Mouse (Mus musculus) thymus, postnatal 0 days (tissue): ENCODE measurements around the gene Ucp3. TPM values are rescaled to one million over a fixed set of nuclear protein-coding genes. Genes with fewer than 3 reads are reported as not detected.
A peak's percentile ranks its signal among the peaks of the same experiment; 100 is the strongest.

ENCODE experiments used
- DNase-seq: peaks from one replicate; pipeline ENCODE4 v3.0.0-alpha.2; 2015; ENCODE audit warnings: low spot score
- polyA plus RNA-seq: library from polyadenylated mRNA; unstranded; fragments of >200 nt; fragmentation: Nextera tagmentation; extraction: Ambion mirVana; gene quantifications from 2 replicates; pipeline ENCODE4 v1.2.1, GENCODE M21; 2015

Ucp3 gene
- polyA plus RNA-seq: 0.12 and 0.14 TPM in 2 replicates

DNA sequence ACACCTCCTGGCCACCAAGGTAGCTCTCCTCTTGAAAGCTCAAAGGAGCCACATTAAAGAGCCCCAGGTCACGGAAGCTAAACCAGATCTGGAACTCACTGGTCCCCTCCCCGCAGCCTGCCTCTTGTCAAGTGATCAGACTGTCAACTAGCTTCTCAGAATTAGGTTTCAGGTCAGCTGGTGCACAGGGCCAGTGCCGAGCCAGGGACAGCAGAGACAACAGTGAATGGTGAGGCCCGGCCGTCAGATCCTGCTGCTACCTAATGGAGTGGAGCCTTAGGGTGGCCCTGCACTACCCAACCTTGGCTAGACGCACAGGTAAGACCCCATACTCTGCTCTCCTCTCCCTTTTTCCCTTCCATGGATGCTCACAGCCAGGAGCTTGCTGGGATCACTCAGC lies at the start of gene Ucp3:
TSS of gene Ucp3 (plus strand) at position 214 of the 400 bp plus-strand sequence.
- no peak for DNase-seq

DNA sequence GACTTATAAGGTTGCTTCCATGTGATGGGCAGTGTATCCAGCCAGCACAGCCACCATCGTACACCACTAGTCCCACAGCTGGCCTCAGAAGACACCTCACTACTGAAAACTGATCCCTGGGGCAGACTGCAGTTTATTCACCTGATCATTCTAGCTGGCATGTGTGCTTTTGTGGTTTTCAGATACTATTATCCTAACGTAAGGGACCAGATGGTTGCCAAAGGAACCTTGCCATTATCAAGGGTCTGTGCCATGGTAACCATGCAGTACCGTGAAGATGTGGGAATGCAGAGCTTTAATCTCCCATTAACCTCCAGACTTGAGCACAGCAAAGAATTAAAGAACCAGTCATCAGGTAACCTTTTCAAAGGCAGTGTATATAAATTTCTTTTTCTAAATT lies 47.0 kb upstream of the Ucp3 start:
- DNase-seq: no peak

DNA sequence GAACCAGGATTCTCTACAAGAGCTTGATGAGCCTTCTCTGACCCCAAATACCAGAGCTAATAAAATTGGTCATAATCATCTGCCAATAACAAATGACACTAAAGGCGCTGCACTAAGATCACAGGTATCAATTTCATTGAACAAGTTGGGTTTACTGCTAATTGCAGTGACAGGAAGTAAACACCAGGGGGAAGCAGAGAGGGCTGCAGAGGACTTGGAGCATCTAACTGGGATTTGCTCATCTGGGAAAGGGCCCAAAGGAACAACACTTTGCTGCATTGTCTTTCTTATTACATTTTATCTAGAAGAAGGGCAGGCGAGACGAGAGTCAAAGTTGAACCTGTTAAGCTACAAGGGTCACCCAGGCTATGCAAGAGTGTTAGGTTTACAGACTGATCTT lies 43.7 kb upstream of the Ucp3 start:
- peak; percentile 34 for DNase-seq

DNA sequence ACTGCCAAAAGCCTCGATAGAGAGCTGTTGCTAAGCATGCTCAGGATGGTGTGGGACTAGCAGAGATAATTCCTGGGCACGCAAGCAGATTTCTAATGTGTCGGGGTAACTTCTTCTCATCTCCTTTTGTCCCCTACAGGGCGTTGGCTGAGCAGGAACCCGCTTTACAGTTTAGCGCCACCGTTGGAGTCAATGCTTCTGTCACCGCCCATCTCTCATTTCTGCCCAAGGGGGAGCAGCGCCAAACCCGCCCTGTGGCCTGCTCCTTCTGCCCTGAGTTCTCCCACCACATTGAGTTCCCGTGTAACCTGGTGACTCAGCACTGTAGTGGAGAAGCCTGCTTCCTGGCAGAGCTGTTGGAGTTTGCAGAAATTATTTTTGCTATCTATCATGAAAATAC lies 42.9 kb upstream of the Ucp3 start:
- DNase-seq: no peak

DNA sequence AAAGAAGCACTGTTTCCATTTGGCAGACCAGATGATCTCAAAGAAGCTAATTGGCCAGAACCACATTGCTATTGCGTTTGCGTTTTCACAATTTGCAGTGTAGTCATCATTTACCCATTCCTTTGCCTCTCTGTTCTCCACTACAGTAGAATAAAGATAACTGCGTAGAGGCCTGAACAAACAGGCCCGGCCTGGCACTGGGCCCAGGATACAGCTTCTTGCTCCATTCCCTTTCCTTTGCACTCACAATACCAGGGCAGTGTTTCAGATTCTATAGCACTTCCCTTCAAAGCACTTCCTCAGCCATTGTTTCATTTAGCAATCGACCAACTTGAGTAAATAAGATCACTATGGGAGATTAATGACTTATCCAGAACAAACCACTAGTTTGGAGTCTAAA lies 41.7 kb upstream of the Ucp3 start:
- no peak for DNase-seq

DNA sequence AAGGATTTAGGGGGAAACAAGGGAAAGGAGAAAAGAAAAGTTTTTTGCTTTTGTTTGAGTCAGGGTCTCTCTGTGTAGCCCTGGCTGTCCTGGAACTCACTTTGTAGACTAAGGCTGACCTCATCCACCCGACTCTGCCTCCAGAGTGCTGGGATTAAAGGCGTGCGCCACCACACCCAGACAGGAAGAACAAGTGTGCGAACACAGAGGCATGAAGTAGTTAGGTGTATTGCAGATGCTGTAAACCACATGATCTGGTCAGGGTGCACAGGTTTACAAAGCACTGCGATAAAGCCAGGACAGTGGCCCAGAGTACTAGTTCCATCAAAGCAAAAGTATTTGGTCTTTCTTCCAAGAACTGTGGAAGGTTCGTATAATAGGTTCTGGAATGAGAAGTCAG lies 39.5 kb upstream of the Ucp3 start:
- DNase-seq: no peak

DNA sequence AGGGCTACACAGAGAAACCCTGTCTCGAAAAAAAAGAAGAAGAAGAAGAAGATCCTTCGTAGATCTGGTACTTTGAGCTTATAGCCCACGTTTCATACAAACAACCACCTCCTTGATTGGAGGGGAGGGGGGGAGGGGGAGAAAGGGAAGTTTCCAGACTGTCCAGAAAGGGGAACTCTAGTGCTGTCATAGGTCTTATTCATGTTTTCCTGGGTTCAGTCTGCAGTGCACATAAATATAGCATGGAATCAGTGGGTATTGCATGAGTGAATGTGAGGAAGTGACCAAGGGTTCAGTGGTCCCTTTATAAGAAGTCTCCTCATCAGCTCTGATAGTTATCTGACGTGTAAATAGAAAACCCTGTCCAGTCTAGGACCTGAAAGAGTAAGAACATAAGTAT lies 29.1 kb upstream of the Ucp3 start:
- DNase-seq: no peak

DNA sequence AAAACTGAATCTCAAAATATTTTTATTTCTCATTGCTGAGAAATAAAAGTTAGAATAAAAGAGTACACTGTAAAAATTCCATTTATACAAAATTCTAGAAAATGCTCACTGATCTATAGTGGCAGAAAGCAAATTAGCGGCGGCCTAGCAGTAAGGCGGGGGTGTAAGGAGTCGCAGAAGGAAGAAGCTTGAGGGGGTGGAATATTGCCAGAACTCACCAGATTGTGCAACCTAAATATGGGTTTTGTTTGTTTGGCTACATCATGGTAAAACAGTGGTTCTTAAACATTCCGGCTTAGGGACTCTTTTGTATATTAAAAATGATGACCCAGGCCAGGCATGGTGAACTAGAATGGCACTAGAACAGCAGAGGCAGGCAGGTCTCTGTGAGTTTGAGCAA lies 26.5 kb upstream of the Ucp3 start:
- no peak for DNase-seq

DNA sequence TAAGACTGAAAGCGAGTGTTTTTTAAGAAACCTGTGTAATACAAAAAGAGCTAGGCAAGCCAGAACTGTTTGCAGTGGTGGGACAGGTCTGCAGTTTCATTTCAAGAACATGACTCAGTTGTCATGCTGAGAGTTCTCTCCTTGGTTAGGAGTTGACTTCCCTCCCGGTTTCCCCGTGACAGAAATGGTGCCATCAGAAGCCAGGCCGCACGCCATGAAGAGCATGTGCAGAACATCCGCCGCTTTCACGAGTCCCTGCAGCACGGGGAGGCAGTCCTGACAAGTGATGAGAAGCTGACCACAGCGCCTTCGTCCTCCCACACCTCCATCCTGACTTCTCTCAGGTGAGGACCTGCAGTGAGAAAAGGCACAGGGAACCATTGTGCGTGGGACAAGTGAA lies 24.3 kb upstream of the Ucp3 start:
- no peak for DNase-seq

DNA sequence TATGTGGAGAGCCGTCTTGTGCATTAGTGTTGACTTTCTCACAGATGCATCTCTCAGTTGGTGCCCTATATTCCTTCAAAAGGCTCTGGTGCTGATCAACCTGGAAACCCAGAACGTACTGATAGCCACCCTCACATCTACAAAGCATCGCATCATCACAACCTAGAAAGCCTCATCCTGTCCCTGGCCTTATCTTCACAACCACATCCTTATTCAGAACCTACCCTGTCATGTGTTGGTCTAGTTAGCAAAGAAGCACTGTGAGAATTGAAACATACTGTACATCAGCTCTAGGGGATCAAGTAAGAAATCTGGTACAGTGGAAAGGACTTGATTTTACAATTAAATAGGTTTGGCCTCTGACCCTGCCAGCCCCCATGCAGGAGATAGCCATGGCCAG lies 23.8 kb upstream of the Ucp3 start:
- peak; percentile 28 for DNase-seq

DNA sequence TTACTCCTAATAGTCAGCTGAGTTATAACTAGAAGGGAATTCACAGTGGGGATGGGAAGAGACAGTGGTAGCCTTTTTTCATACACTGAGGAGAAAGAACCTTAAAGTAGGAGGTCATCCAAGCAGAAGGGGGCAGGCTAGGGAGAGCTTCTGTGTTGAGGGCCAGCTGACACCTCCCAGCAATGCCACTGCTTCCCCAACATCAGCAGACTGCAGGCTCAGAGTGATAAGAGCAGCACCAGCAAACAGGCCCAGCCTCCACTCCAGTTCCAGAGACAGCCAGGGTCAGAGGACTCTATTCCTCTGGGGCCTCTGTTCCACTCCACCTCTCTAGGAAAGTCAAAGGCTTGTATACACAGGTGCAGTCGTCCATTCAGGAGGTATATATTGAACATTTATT lies 14.6 kb upstream of the Ucp3 start:
- DNase-seq: no peak

DNA sequence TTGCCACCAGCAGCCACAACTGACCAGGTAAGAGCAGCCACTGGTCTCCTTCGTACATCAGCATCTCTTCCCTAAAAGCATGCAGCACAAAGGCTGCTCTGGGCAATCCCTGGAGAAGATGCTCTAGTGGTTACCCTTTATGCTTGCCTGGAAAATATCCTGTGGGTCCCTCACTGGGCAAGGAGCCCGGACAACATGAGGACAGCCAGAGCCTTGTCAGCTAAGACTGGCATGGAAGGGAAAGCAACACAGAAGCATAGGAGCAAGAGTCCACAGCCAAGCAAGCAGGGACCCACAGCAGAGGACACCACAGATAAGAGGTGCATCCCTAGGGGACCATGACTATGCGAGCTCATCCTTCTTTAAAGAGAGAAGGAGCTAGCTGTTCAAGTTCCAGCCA lies 12.9 kb upstream of the Ucp3 start:
- no peak for DNase-seq

DNA sequence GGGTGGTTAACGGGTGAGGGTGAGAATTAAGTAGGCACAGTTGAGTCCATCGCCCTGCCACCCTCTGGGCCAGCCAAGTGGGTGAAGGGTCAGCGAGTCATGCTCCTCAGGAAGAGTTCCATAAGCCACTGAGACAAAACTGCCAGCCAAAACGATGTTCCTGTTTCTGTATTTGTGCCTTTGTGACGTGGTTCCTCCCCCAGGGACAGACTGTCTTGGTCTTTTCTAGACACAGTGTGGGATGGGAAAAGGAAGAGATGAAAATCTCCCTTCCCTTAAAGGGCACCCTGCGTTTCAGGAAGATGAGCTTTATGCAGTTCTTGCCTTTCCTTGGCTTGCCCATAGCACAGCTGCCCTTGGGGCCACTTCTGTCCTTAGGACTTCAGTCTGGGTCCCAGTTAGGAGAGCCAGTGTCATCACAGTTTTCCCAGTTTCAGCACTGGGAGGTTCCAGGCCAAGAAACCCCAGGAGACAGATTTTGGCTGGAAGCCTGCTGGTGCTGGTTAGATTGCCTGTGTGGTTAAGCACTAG lies 11.1 kb upstream of the Ucp3 start:
- DNase-seq: no peak

DNA sequence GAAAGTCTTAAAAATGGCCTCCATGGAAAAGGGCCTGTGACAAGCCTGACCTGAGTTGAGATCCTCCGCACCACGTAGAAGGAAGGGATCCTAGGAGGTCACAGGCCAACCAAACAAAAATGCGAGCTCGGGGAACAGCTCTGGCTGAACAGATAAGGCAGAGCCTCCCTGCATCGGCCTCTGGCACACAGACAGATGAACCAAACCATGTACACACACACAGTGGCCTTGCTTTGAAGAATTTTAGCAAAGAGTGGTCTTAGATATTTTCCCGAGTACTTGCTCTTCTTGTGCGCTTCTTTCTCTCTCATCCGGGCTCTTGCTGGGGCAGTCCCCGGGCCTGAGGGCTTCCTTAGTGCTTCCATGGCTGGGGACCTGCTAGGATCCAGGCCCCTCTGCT lies 9.6 kb upstream of the Ucp3 start:
- DNase-seq: no peak

DNA sequence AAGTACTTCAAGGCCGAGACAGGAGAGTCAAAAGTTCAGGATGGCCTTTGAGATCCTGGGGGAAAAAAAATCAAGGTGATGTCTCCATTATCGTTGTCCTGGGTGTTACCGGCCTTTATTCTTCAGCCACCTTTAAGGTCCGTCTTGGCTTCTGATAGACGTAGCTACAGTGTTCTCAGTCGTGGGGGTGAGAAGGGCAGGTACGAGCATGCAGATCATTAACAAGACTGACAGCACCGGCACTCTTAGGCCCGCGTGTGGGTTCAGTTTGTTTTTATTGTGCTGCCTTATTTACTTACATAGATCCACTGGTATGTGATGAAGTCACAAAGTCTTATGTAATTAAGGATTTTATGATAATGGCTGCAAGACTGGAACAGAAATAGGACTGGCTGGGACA lies 9.0 kb upstream of the Ucp3 start:
- DNase-seq: no peak

DNA sequence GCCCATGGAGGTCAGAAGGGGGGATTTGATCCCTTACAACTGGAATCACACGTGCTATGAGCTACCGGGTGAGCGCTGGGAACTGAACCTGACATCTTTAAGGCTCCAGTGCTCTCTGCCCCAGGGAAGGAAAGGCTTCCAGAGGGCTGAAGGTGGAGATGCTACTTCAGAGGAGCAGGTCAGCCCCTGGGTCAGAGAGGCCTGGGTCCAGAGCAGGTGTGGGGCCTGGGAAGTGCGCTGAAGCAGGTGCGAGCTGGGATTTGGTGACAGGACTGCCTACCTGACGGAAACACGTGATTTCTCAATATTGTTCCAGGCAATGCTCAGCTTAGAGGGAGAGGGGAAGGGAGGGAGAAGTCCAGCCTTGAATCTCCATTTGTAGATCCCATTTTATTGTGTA lies 8.5 kb upstream of the Ucp3 start:
- no peak for DNase-seq

DNA sequence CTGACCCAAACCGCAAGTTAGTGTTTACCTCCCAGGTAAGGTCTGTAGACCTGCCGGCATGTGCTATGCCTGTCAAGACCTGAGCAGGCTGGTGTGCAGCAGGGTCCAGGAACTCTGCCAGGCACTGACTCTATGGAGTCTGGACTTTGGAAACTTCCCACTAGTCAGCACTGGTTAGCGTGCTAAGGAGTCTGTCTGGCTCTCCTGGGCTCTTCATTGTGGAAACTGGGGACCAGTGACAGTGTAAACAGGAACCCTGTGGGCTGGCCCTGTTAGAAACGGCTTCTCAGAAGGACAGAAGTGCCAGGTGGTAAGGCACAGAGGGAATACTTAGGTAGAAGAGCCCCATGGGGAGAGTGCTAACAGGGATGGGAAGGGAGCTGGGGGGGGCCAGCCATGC lies 7.5 kb upstream of the Ucp3 start:
- no peak for DNase-seq

DNA sequence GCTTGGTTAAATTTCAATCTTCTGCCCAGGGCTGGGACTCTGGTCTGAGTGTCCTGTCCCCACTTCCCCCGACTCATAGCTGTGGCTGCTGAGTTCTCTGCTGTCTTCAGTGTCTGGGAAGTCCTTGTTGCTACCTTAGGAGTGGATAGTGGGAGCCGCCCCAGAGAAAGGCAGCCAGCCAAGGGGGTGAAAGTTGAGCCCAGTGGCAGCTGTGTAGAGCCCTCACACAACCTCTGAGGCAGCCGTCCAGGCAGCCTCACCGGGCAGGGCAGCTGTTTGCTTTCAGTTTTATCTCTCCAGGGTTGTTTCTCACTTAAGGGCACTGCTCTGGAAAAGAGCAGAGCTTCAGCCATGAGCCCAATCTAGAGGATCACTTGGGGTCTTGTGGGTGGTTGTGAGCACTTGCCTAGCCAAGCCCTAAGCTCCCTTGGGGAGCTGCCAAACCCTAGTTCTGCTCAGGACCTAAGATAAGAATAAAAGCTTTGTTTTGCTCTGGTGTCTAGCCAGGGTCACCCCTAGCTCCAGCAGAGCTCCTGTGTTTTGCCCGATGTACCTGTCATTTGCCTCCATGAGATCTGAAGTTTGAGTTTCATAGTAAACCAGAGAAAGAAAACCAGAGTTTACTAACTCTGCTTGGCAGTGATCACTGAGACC lies 7.0 kb upstream of the Ucp3 start:
- DNase-seq: no peak

DNA sequence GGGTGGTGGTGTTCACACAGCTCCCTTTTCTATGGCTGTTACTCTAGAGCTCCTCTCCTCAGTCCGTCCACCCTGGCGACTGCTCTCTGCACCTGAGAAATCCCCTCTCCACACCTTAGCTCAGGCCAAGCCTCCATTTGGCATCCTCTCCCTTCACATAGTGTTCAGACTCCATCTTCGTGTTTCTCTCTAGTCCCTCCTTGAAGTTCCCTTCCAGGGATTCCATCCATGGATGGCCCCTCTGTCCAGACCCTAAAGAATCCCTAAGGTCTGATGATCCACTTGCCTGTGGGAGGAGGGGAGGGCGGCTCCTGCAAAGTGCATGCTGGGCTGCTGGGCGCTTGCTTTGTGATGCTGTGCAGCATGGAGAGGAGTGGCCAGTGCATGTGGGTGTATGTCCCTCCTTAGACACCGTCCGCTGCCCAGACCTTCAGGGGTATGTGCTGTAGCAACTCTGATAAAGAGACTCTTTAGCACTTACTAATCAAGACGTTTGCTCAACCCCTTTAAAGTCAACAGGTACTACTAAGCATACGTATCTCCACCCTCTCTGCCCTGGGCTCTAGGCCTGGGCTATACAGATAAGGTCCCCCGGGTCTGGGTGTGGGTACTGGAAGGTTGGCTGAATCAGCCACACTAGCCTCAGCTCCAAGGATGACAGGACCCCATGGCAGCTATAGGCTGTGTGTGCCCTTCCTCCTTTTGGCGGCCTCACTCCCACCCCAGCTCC lies 5.8 kb upstream of the Ucp3 start:
- no peak for DNase-seq

DNA sequence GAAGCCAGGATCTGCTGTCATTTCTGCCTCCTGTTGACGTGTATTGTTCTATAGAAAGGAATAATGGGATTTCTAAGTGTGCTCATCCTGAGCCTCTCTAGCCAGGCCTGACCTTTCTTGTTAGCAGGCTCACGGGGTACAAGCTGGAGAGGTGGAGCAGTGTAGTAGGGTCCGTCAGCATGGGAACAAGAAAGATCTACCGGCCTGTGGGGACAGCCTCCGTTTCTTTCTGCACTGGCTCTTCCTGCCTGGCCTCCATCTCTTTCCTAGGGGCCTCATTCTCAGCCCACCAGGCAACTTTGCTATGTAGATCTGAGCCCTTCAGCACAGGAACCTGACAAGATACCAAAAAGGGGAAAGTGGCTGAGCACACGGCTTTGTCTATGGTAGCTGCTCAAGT lies 4.0 kb upstream of the Ucp3 start:
- no peak for DNase-seq

DNA sequence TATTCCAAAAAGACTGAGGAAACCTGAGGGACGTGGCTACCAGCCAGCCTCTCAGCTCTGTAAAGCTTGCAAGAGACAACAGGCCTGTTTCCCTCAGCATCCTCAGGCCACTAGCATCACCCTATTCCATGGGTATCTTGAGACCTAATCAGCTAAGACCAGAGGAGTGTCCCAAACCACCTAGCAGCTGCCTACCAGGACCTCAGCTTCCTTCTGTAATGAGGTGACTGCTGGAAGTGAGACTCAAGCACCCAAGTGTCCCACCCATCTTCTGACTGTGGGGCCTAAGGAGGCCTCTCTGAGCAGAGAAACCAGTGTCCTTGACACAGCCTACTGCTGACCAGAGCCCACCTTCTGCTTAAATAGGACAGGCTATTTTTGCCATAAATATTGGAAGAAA lies 3.3 kb upstream of the Ucp3 start:
- no peak for DNase-seq

DNA sequence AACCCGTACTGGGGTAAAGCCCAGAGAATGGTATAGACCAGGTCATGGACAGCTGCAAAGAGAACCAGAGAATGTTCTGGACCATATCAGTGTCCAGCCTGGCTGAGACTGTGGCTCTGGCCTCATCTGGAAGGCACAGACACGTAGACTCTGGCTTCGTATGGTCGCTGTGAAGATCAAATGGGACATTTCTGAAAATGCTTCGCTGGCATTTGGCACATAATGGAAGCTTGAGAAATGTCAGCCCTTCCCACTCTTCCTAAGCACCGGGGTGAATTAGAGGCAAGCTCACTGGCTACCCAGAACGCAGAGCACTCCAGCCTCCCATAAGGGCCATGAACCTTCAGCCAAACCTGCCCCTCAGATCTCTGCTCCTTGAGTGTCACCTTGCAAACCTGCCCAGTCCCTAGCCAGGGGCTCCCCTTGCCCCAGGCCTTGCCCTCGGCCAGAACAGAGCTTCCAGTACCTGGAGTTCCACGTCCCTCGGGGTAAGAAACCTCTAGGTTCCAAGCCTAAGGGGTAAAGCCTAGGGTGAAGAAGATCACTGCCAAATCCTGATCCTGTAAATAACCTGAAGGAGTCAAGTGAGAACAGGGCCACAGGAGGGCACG lies 1.9 kb upstream of the Ucp3 start:
- DNase-seq: no peak

DNA sequence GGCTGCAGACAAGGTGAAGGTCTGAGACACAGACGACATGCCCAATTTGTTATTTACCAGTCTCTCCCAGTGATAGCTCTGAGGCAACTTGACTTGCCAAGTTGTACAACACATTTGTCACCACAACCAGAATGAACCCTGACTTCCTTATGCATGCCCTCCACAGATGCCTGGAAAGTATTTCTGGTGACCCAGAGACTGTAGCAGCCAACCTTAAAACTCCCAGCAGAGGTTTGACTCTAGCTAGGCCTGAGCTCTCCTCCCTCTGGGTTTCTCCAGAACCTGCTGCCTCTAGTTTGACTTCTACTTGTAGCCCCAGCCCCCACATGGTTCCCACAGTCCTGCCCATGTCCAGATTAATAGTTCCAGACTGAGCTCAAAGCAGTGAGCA lies 1.4 kb upstream of the Ucp3 start:
- no peak for DNase-seq
